Mouse (Mus musculus): ENCODE results near the gene Exosc3. TPM values are rescaled to one million over a fixed set of nuclear protein-coding genes. Genes with fewer than 3 reads are reported as not detected.

Gene Exosc3
- total and polyA plus RNA-seq, 3 experiments: 165 to 255 (median 213) TPM

DNA sequence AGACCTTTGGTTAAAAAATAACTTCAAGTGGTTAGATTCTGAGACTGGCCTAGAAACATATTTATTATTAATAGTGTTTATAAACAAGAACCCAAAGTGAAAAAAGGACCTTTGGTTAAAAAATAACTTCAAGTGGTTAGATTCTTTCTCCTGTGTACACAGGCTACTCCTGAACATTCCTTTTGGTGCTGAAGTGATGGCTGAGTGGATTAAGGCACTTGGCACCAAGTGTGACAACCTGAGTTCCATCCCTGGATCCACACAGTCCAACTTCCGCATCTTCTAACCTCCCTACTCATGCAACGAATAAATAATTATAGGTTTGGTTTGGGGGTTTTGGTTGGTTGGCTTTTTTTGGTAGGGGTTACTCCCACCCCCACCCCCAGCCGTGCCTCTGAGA lies 28.7 kb upstream of the Exosc3 start:
- H3K9me3 ChIP-seq (replicated peaks; ENCODE audit: low read length): no peaks in the 10 kb centered on the region
- H3K4me1 ChIP-seq (ENCODE audit: control insufficient read depth in 1 of 2, insufficient read depth in 2 of 2): no peaks in the 10 kb centered on the region
- no peaks in the 10 kb centered on the region for H3K27me3 ChIP-seq (replicated peaks)
- H3K4me3 ChIP-seq (replicated peaks in 1 of 3; ENCODE audit: low read depth in 2 of 3, low read length in 2 of 3, poor library complexity in 1 of 3): no peak overlapping the region
- TF ChIP-seq ZMIZ1 (IDR thresholded peaks at IDR 0.05; ENCODE audit: low read depth, low read length) (no peak), HCFC1 (IDR thresholded peaks at IDR 0.05; ENCODE audit: low read depth, low read length) (no peak), JUN (IDR thresholded peaks at IDR 0.05; ENCODE audit: insufficient read depth, low read depth, low read length) (no peak), TCF12 (IDR thresholded peaks at IDR 0.05; ENCODE audit: low read depth, low read length) (no peak), MAZ (IDR thresholded peaks at IDR 0.05; ENCODE audit: low read depth, low read length) (no peak), ELF1 (IDR thresholded peaks at IDR 0.05; ENCODE audit: low read depth, low read length) (no peak), ZNF384 (IDR thresholded peaks at IDR 0.05; ENCODE audit: low read depth, low read length) (no peak), CHD1 (IDR thresholded peaks at IDR 0.05; ENCODE audit: low read depth, low read length) (no peak), MAX (IDR thresholded peaks at IDR 0.05; ENCODE audit: low read length) (no peak), CTCF (conservative IDR thresholded peaks at IDR 0.05 in 1 of 2, IDR thresholded peaks at IDR 0.05 in 1 of 2; ENCODE audit: low read depth in 2 of 2, low read length in 2 of 2) (no peak), USF1 (IDR thresholded peaks at IDR 0.05; ENCODE audit: low read depth, low read length) (no peak), NRF1 (IDR thresholded peaks at IDR 0.05; ENCODE audit: low read depth, low read length) (no peak), BHLHE40 (IDR thresholded peaks at IDR 0.05; ENCODE audit: low read depth, low read length) (no peak)
- DNase-seq (ENCODE audit: extremely low read depth): no peak
- H3K9ac ChIP-seq (ENCODE audit: insufficient read depth, low read depth): no peak overlapping the region
- no peak overlapping the region for H3K4me2 ChIP-seq (ENCODE audit: insufficient read depth, low read depth, poor library complexity, severe bottlenecking)
- H3K36me3 ChIP-seq (replicated peaks in 1 of 2; ENCODE audit: control insufficient read depth in 1 of 2, insufficient read depth in 1 of 2, low read length in 1 of 2): peaks cover 33 to 69% of the 10 kb centered on the region in 2 experiments
- in situ Hi-C loops (cut with MboI; ENCODE audit: low pct_ligation_motif_present, low pct_unique_long_range_greater_than_20kb, low sequenced_read_pairs) (no loop called here), dilution Hi-C loops (cut with MboI; ENCODE audit: extremely low pct_ligation_motif_present, extremely low pct_unique_long_range_greater_than_20kb, low sequenced_read_pairs) (no loop called here)
- no peaks in the 10 kb centered on the region for H3K79me2 ChIP-seq (replicated peaks; ENCODE audit: control insufficient read depth, extremely low read depth, insufficient read depth, poor library complexity, severe bottlenecking)
- H3K27ac ChIP-seq (ENCODE audit: insufficient read depth, low read depth): no peak overlapping the region

DNA sequence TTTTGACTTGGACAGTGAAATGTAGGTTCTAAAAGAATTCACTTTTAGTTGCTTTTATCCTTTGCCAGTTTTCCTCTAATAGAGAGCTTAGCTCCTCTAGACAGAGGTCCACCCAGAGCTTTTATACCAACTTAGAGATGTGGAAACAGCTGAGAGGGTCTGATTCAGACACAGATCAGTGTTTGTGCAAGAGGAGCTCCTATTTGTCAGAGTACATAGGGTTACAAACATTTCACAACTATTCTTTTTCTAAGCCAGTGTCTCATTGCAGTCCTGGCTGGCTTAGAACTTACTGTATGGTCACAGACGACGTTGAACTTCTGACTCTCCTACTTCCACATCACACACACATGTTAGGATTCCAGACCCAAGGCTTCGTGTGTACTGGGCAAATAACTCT lies 14.1 kb upstream of the Exosc3 start:
- peaks cover 8 to 64% of the 10 kb centered on the region in 2 experiments for H3K36me3 ChIP-seq (replicated peaks in 1 of 2; ENCODE audit: control insufficient read depth in 1 of 2, insufficient read depth in 1 of 2, low read length in 1 of 2)
- no peak overlapping the region for H3K4me2 ChIP-seq (ENCODE audit: insufficient read depth, low read depth, poor library complexity, severe bottlenecking)
- H3K9me3 ChIP-seq (replicated peaks; ENCODE audit: low read length): no peaks in the 10 kb centered on the region
- no peak overlapping the region for H3K27ac ChIP-seq (ENCODE audit: insufficient read depth, low read depth)
- no peaks in the 10 kb centered on the region for H3K27me3 ChIP-seq (replicated peaks)
- H3K4me3 ChIP-seq (replicated peaks in 1 of 3; ENCODE audit: low read depth in 2 of 3, low read length in 2 of 3, poor library complexity in 1 of 3): no peak overlapping the region
- no peak for TF ChIP-seq MEF2A (IDR thresholded peaks at IDR 0.05; ENCODE audit: borderline replicate concordance, low read depth, low read length)
- no peak for TF ChIP-seq ZNF384 (IDR thresholded peaks at IDR 0.05; ENCODE audit: low read depth, low read length)
- no peak for TF ChIP-seq POLR2A (IDR thresholded peaks at IDR 0.05; ENCODE audit: low read depth, low read length)
- no peak overlapping the region for H3K9ac ChIP-seq (ENCODE audit: insufficient read depth, low read depth)
- H3K4me1 ChIP-seq (ENCODE audit: control insufficient read depth in 1 of 2, insufficient read depth in 2 of 2): no peaks in the 10 kb centered on the region
- no peaks in the 10 kb centered on the region for H3K79me2 ChIP-seq (replicated peaks; ENCODE audit: control insufficient read depth, extremely low read depth, insufficient read depth, poor library complexity, severe bottlenecking)
- DNase-seq (ENCODE audit: extremely low read depth): no peak
- in situ Hi-C loops (cut with MboI; ENCODE audit: low pct_ligation_motif_present, low pct_unique_long_range_greater_than_20kb, low sequenced_read_pairs) (no loop called here), dilution Hi-C loops (cut with MboI; ENCODE audit: extremely low pct_ligation_motif_present, extremely low pct_unique_long_range_greater_than_20kb, low sequenced_read_pairs) (no loop called here)
